ENCODE assay signal across 8 mouse cellular contexts in genomic region chr10:79914131-79914947, GRCm38 (mm10). TPM values are rescaled to one million over a fixed set of nuclear protein-coding genes. Genes with fewer than 3 reads are reported as not detected.
DNase-seq lines count a peak whose midpoint lies in the region; ATAC-seq lines count a peak whose summit lies in the region.

No protein-coding gene starts in this region.

- peaks cover 62% of the 10 kb centered on the region for H3K4me1 ChIP-seq in midbrain, embryonic 10.5 days
- peaks cover 43% of the 10 kb centered on the region for H3K4me1 ChIP-seq in midbrain, embryonic 15.5 days
- H3K4me1 ChIP-seq in limb, embryonic 13.5 days, result peaks cover 45% of the 10 kb centered on the region
- H3K4me1 ChIP-seq in stomach, embryonic 15.5 days, result peaks cover 52% of the 10 kb centered on the region

- peak overlapping the region; percentile 20; the same call in 1 of the 2 replicates for H3K4me3 ChIP-seq in midbrain, embryonic 10.5 days
- no peak overlapping the region for H3K4me3 ChIP-seq in midbrain, embryonic 15.5 days
- H3K4me3 ChIP-seq in limb, embryonic 13.5 days, result no peak overlapping the region
- H3K4me3 ChIP-seq in stomach, embryonic 15.5 days (replicated peaks), result no peak overlapping the region

- 65% methylated on average over 11 of the region's 11 CpGs for WGBS in midbrain, embryonic 10.5 days
- WGBS in midbrain, embryonic 15.5 days, result 64% methylated on average over 11 of the region's 11 CpGs
- WGBS in limb, embryonic 13.5 days, result 70% methylated on average over 10 of the region's 11 CpGs
- 67% methylated on average over 11 of the region's 11 CpGs for WGBS in stomach, embryonic 15.5 days

- ATAC-seq in midbrain, embryonic 15.5 days (replicated peaks), result no peak
- no peak for ATAC-seq in limb, embryonic 13.5 days (ENCODE audit: low FRiP score, low read depth)
- ATAC-seq in stomach, embryonic 15.5 days (ENCODE audit: insufficient read depth, low FRiP score, low read depth), result no peak
- no peak for ATAC-seq in inflammation-experienced regulatory T-cells, adult 6 months

- H3K27ac ChIP-seq in midbrain, embryonic 10.5 days (replicated peaks), result no peak overlapping the region
- H3K27ac ChIP-seq in midbrain, embryonic 15.5 days, result no peak overlapping the region
- no peak overlapping the region for H3K27ac ChIP-seq in limb, embryonic 13.5 days
- peak overlapping the region; percentile 67 for H3K27ac ChIP-seq in stomach, embryonic 15.5 days

- DNase-seq in cerebellum, adult 9-11 months, result peak; percentile 55
- no peak for DNase-seq in cerebellum, postnatal 25 days
- no peak for DNase-seq in midbrain, embryonic 10.5 days (ENCODE audit: low spot score)
- no peak for DNase-seq in kidney, postnatal 25 days

- no peaks in the 10 kb centered on the region for H3K9me3 ChIP-seq in midbrain, embryonic 10.5 days (replicated peaks)
- no peaks in the 10 kb centered on the region for H3K9me3 ChIP-seq in midbrain, embryonic 15.5 days
- H3K9me3 ChIP-seq in limb, embryonic 13.5 days, result no peaks in the 10 kb centered on the region
- no peaks in the 10 kb centered on the region for H3K9me3 ChIP-seq in stomach, embryonic 15.5 days

- peaks cover 31% of the 10 kb centered on the region for H3K36me3 ChIP-seq in midbrain, embryonic 10.5 days
- no peaks in the 10 kb centered on the region for H3K36me3 ChIP-seq in midbrain, embryonic 15.5 days (replicated peaks)
- H3K36me3 ChIP-seq in limb, embryonic 13.5 days, result peaks cover 33% of the 10 kb centered on the region
- H3K36me3 ChIP-seq in stomach, embryonic 15.5 days, result peaks cover 19% of the 10 kb centered on the region

- no peak overlapping the region for H3K9ac ChIP-seq in midbrain, embryonic 15.5 days
- peak overlapping the region; percentile 95 for H3K9ac ChIP-seq in limb, embryonic 13.5 days
- no peak overlapping the region for H3K9ac ChIP-seq in stomach, embryonic 15.5 days

- no peak overlapping the region for H3K4me2 ChIP-seq in midbrain, embryonic 15.5 days
- peak overlapping the region; percentile 99; the same call in 1 of the 2 replicates for H3K4me2 ChIP-seq in limb, embryonic 13.5 days (replicated peaks)
- H3K4me2 ChIP-seq in stomach, embryonic 15.5 days, result peak overlapping the region; percentile 84

- H3K27me3 ChIP-seq in midbrain, embryonic 10.5 days (ENCODE audit: low read depth, poor library complexity, severe bottlenecking), result peaks cover 25% of the 10 kb centered on the region
- peaks cover 19% of the 10 kb centered on the region for H3K27me3 ChIP-seq in midbrain, embryonic 15.5 days (replicated peaks)
- H3K27me3 ChIP-seq in limb, embryonic 13.5 days, result peaks cover 22% of the 10 kb centered on the region
- H3K27me3 ChIP-seq in stomach, embryonic 15.5 days (replicated peaks), result peaks cover 18% of the 10 kb centered on the region

RNA-seq across cellular contexts. Expression of gene Kiss1r, which starts 2.4 kb away (rescaled TPM):
- polyA plus RNA-seq in midbrain, embryonic 10.5 days (2016; fragmentation: Nextera tagmentation; extraction: Ambion mirVana), result 1.0 and 1.2 TPM in 2 replicates
- polyA plus RNA-seq in midbrain, embryonic 15.5 days (2015; fragmentation: Nextera tagmentation; extraction: Ambion mirVana), result 3.1 and 3.3 TPM in 2 replicates
- 0.94 and 1.0 TPM in 2 replicates for polyA plus RNA-seq in limb, embryonic 13.5 days (2015; fragmentation: Nextera tagmentation; extraction: Ambion mirVana)
- polyA plus RNA-seq in stomach, embryonic 15.5 days (2015; fragmentation: Nextera tagmentation; extraction: Ambion mirVana), result 0.83 and 0.94 TPM in 2 replicates
- polyA plus RNA-seq in inflammation-experienced regulatory T-cells, adult 6 months (2017; shearing (Covaris generic)), result not detected

RNA-seq across cellular contexts. Expression of gene Gm26602, which starts 3.7 kb away (rescaled TPM):
- polyA plus RNA-seq in midbrain, embryonic 10.5 days (2016; fragmentation: Nextera tagmentation; extraction: Ambion mirVana), result 2.0 and 5.5 TPM in 2 replicates
- not detected in 2 replicates for polyA plus RNA-seq in midbrain, embryonic 15.5 days (2015; fragmentation: Nextera tagmentation; extraction: Ambion mirVana)
- 20.3 TPM in 1 of 2 replicates, not detected in the other for polyA plus RNA-seq in limb, embryonic 13.5 days (2015; fragmentation: Nextera tagmentation; extraction: Ambion mirVana)
- 4.4 and 13.3 TPM in 2 replicates for polyA plus RNA-seq in stomach, embryonic 15.5 days (2015; fragmentation: Nextera tagmentation; extraction: Ambion mirVana)
- polyA plus RNA-seq in inflammation-experienced regulatory T-cells, adult 6 months (2017; shearing (Covaris generic)), result 1 to 10 TPM in 1 of 3 experiments, not detected in 2; 5.5 TPM

RNA-seq across cellular contexts. Expression of gene Med16, which starts 5.6 kb away (rescaled TPM):
- polyA plus RNA-seq in midbrain, embryonic 10.5 days (2016; fragmentation: Nextera tagmentation; extraction: Ambion mirVana), result 69.8 and 70.8 TPM in 2 replicates
- polyA plus RNA-seq in midbrain, embryonic 15.5 days (2015; fragmentation: Nextera tagmentation; extraction: Ambion mirVana), result 64.5 and 66.5 TPM in 2 replicates
- 44.9 and 46.8 TPM in 2 replicates for polyA plus RNA-seq in limb, embryonic 13.5 days (2015; fragmentation: Nextera tagmentation; extraction: Ambion mirVana)
- polyA plus RNA-seq in stomach, embryonic 15.5 days (2015; fragmentation: Nextera tagmentation; extraction: Ambion mirVana), result 43.6 and 47.8 TPM in 2 replicates
- 1 to 10 TPM; 5.7 to 7.9 (median 7.1) TPM for polyA plus RNA-seq in inflammation-experienced regulatory T-cells, adult 6 months (2017; shearing (Covaris generic))

RNA-seq across cellular contexts. Expression of gene R3hdm4, which starts 6.7 kb away (rescaled TPM):
- 126 and 154 TPM in 2 replicates for polyA plus RNA-seq in midbrain, embryonic 10.5 days (2016; fragmentation: Nextera tagmentation; extraction: Ambion mirVana)
- 292 and 296 TPM in 2 replicates for polyA plus RNA-seq in midbrain, embryonic 15.5 days (2015; fragmentation: Nextera tagmentation; extraction: Ambion mirVana)
- 186 and 188 TPM in 2 replicates for polyA plus RNA-seq in limb, embryonic 13.5 days (2015; fragmentation: Nextera tagmentation; extraction: Ambion mirVana)
- 137 and 140 TPM in 2 replicates for polyA plus RNA-seq in stomach, embryonic 15.5 days (2015; fragmentation: Nextera tagmentation; extraction: Ambion mirVana)
- polyA plus RNA-seq in inflammation-experienced regulatory T-cells, adult 6 months (2017; shearing (Covaris generic)), result 100 to 1,000 TPM in 1 of 3 experiments, 10 to 100 TPM in 2; 96.5 to 106 (median 96.9) TPM

RNA-seq across cellular contexts. Expression of gene Arid3a, which starts 12.5 kb away (rescaled TPM):
- 12.5 and 13.4 TPM in 2 replicates for polyA plus RNA-seq in midbrain, embryonic 10.5 days (2016; fragmentation: Nextera tagmentation; extraction: Ambion mirVana)
- polyA plus RNA-seq in midbrain, embryonic 15.5 days (2015; fragmentation: Nextera tagmentation; extraction: Ambion mirVana), result 2.9 and 4.7 TPM in 2 replicates
- 5.5 and 6.2 TPM in 2 replicates for polyA plus RNA-seq in limb, embryonic 13.5 days (2015; fragmentation: Nextera tagmentation; extraction: Ambion mirVana)
- polyA plus RNA-seq in stomach, embryonic 15.5 days (2015; fragmentation: Nextera tagmentation; extraction: Ambion mirVana), result 9.8 and 10.0 TPM in 2 replicates
- polyA plus RNA-seq in inflammation-experienced regulatory T-cells, adult 6 months (2017; shearing (Covaris generic)), result 1 to 10 TPM; 2.1 to 3.5 (median 2.4) TPM
